Mouse (Mus musculus) cerebellum, adult 2 months (tissue): ENCODE data around the gene Ak3. TPM values are rescaled to one million over a fixed set of nuclear protein-coding genes. Genes with fewer than 3 reads are reported as not detected.

ENCODE experiments used
- DNase-seq, 2 experiments: peaks; one replicate each; pipeline ENCODE4 v3.0.0; 2021
- H3K27ac ChIP-seq: fragments of 200-500 bp; 2 replicates; pipeline ENCODE4 v1.5.1; 2012; ENCODE audit warnings: low read length, control low read depth, inconsistent platforms; ENCODE audit not compliant: insufficient read depth
- H3K27me3 ChIP-seq: fragments of 200-500 bp; 2 replicates; pipeline ENCODE4 v1.6.1; 2012; ENCODE audit warnings: inconsistent platforms, mild to moderate bottlenecking, low read length, moderate library complexity; ENCODE audit not compliant: control insufficient read depth, insufficient read depth
- H3K4me1 ChIP-seq: fragments of 200-500 bp; 2 replicates; pipeline ENCODE4 v1.6.1; 2011; ENCODE audit warnings: low read length; ENCODE audit not compliant: control insufficient read depth, insufficient read depth
- H3K4me3 ChIP-seq: fragments of 200-500 bp; replicated peaks from 2 replicates; pipeline ENCODE3; 2011; ENCODE audit warnings: mild to moderate bottlenecking, low read depth, low read length, control low read depth; ENCODE audit not compliant: insufficient read depth
- CTCF ChIP-seq: fragments of 200-500 bp; IDR thresholded peaks from 2 replicates; pipeline ENCODE4 v1.5.1; 2011; ENCODE audit warnings: low read depth, mild to moderate bottlenecking, control low read depth, low read length, moderate library complexity, borderline replicate concordance; ENCODE audit not compliant: insufficient read depth
- POLR2A ChIP-seq: fragments of 200-500 bp; IDR thresholded peaks from 2 replicates; pipeline ENCODE4 v1.6.1; 2011; ENCODE audit warnings: low read length, control low read depth, borderline replicate concordance; ENCODE audit not compliant: insufficient read depth
- WGBS: fragments of 180-500 bp; shearing (Covaris S2); methylation state at CpG from one replicate; pipeline ENCODE4 v1.1.7; 2018; 5-methylcytosine and 5-hydroxymethylcytosine counted together
- polyA plus RNA-seq: library from polyadenylated mRNA; depleted of rRNA; stranded (reverse); fragments of >200 nt; gene quantifications from 2 replicates; pipeline ENCODE4 v1.2.3, GENCODE M21; 2012; rRNA removed

Gene Ak3
- polyA plus RNA-seq = 63.9 and 64.7 TPM in 2 replicates

DNA sequence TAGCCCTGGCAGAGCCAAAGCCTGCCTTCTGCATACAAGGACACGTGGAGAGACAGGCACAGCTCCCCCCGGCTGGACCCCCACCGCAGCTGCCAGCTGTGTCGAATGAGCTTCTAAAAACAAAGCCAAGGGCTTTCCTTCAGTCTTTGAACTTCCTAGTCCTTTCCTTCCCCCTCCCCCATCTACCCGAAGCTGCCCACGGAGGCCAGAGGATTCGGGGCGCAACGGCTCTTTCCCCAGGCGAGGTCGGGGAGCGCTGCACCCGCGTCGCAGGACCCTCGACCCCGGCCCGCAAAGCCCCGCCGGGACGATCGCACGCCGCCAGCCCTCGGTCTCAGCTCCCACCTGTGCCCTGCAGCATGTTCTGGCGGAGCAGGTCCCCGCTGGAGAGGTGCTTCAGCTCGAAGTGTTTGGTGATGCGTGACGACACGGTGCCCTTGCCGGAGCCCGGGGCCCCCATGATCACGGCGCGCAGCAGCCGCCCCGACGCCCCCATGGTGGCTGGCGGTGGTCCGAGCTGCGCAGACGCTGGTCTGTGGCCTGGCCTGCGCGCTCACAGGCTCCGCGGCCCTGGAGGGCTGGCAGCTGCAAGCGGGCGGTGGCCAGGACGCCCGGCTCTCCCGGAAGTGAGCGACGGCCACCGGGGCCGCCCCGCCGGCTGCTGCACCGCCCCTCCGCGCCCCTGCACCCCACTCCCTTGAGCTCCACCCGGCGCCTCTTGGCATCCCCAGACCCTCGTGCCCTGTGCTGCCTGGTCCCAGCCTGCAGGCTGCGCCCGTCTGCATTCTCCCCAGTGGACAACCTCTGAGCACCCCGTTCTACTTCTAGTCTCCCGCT is at the start of gene Ak3:
Gene Ak3 (minus strand): TSS at position 628 of the 837 bp plus-strand sequence.
- WGBS = 1% methylated on average over 68 of the region's 68 CpGs
- Histone ChIP-seq H3K4me1 (no peaks in the 10 kb centered on the region), H3K4me3 (peak within 1 kb of the TSS; percentile 70), H3K27me3 (no peaks in the 10 kb centered on the region; the same call in 1 of the 2 replicates), H3K27ac (peak within 1 kb of the TSS; percentile 79)
- TF ChIP-seq CTCF (no peak; the same call in 1 of the 2 replicates), POLR2A (0 out of 2 replicates have a peak, but pooled peaks have one; percentile 23)
- peak; percentile 74 to 81 for DNase-seq

DNA sequence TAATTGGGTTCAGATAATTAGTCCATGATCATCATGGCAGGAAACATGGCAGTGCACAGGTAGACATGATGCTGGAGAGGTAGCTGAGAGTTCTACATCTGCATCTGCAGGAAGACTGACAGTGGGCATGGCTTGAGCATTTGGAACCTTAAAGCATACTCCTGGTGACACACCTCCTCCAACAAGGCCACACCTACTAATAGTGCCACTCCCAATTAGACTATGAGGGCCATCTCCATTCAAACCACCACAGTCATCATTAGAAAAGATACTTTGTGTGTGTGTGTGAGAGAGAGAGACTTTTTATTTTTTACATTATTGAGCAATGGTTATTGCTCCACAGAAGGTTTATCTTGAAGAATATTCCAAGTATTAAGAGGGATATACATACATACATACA is 44.4 kb upstream of the Ak3 start:
- Histone ChIP-seq H3K4me3 (no peak overlapping the region), H3K4me1 (no peaks in the 10 kb centered on the region), H3K27ac (no peak overlapping the region), H3K27me3 (no peaks in the 10 kb centered on the region)
- TF ChIP-seq POLR2A (no peak), CTCF (no peak)
- no peak for DNase-seq

DNA sequence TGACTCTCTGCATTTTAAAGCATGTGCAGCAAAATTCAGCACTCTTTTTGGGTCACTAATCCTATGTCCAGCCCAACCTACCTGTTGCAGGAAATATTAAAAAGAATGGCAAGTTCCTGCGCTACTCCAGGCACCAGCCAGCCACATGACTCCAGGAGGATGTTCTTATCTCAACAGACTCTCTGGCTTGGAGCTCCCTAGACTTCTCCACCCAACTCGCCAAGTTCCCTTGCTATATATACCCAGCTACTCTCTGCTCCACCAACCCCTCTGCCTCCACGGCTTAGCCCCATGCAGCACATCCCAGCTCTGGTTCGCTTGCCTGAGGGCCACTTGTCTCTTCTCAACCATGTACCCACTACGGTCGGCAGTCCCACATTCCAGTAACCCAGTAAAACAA is 40.9 kb upstream of the Ak3 start:
- Histone ChIP-seq H3K27ac (no peak overlapping the region), H3K4me3 (no peak overlapping the region), H3K4me1 (no peaks in the 10 kb centered on the region), H3K27me3 (no peaks in the 10 kb centered on the region)
- TF ChIP-seq POLR2A (no peak), CTCF (no peak)
- no peak for DNase-seq
- WGBS = 92% methylated on average over 6 of the region's 6 CpGs

DNA sequence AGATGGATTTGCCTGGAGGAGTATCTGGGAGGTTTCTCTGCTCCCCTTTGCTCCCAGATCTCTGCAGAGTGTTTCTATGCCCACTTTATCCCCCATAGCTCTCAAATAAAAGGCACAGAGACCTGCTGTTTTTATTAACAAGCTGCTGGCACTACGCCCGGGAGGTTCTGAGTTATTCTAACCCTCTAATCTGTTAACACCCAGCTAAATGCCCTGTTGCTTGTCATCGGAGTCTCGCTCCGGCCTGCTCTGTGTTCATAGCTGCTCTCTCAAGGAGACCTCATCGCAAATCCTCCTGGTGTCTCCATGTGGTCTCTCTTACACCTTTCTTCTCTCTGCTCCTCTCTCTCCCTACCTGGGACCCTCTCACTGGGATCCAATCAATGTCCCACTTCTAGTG is 27.0 kb upstream of the Ak3 start:
- Histone ChIP-seq H3K4me1 (no peaks in the 10 kb centered on the region), H3K4me3 (no peak overlapping the region), H3K27me3 (no peaks in the 10 kb centered on the region), H3K27ac (no peak overlapping the region)
- TF ChIP-seq POLR2A = no peak
- no peak for TF ChIP-seq CTCF
- WGBS = 26% methylated on average over 6 of the region's 6 CpGs
- no peak for DNase-seq

DNA sequence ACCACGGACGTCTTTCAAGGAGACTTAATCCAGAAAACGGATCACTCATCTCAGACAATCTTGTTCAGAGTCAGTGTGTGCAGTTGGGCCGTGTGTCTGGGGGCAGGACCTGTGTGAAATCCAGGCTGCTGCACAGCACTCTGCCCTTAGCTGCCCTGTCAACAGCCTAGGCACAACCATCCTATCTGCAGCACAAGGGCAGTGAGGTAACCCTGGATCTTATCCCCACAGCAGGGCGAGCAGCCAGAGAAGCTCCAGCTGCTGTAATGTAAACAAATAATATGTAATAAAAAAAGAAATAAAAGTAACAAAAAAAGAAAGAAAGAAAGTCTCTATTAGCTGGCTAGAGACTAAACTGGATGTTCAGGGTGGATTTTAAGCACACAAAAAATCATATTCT is 21.4 kb upstream of the Ak3 start:
- WGBS = 86% methylated on average over 5 of the region's 5 CpGs
- no peak for DNase-seq
- no peak overlapping the region for H3K27ac ChIP-seq
- no peaks in the 10 kb centered on the region for H3K27me3 ChIP-seq
- peaks cover under 1% of the 10 kb centered on the region; the same call in 1 of the 2 replicates for H3K4me1 ChIP-seq
- H3K4me3 ChIP-seq = no peak overlapping the region
- no peak for TF ChIP-seq CTCF
- TF ChIP-seq POLR2A = no peak

DNA sequence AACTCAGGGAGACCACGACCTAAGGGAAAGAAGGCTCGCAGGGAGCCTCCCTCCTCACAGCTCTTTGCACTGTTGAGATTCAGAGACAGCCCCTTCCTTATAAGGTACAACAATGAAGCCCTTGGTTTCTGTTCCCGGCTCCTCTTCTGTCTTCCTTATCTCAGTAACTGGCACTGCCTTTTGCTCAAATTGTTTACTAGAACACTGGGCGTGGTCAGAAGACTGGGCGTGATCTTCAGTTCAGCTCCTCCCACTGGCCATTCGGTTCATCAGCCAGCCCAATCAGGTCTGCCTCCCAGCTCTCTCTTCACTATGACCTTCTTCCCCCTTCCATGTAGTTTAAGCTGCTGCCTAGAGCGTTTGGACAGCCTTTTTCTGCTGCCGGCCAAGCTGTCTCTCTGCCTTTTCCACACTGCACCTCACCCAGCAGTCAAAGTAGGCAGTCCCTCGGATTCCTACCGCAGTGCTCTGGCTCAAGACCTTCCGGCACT is 19.3 kb upstream of the Ak3 start:
- Histone ChIP-seq H3K27ac (peak overlapping the region; percentile 27; the same call in 1 of the 2 replicates), H3K27me3 (no peaks in the 10 kb centered on the region), H3K4me1 (peaks cover 2% of the 10 kb centered on the region; the same call in 1 of the 2 replicates), H3K4me3 (peak overlapping the region; percentile 53)
- DNase-seq = peak; percentile 31 to 45
- no peak for TF ChIP-seq CTCF
- TF ChIP-seq POLR2A = peak; percentile 10; the same call in 1 of the 2 replicates
- 17% methylated on average over 11 of the region's 11 CpGs for WGBS

DNA sequence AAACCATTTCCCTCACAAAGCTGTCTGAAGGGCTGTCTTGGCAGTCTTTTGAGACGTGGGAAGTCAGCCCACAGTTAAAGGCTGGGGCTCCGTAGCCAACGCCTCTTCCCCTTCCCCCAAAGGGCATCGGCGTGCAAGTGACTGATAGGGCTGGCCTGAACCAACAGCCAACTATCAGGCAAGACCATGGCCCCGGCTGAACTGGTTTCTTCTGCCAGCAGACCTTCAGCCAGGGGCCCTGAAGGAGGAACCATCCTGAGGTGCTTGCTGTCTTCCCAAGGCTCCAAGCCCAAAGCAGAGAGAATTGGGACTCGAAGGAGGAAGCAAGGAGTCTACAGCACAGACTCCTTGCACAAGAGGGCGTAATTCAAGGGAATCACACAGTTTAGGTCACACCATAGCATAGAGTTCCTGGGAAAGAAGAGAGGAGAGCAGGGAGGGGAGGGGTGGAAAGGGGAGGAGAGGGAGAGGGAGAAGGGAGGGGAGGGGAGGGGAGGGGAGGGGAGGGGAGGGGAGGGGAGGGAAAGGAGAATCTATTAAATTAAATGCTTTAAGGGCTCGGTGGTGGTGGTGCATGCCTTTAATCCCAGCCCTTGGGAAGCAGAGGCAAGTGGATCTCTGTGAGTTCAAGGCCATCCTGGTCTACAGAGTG is 16.8 kb upstream of the Ak3 start:
- TF ChIP-seq CTCF (no peak), POLR2A (no peak)
- H3K27ac ChIP-seq = no peak overlapping the region
- DNase-seq = no peak
- H3K27me3 ChIP-seq = no peaks in the 10 kb centered on the region
- H3K4me3 ChIP-seq = no peak overlapping the region
- 41% methylated on average over 9 of the region's 9 CpGs for WGBS
- peaks cover 2% of the 10 kb centered on the region; the same call in 1 of the 2 replicates for H3K4me1 ChIP-seq
